Mouse (Mus musculus) gastrocnemius, postnatal 25 days (tissue): Measurements from ENCODE around the gene Gm12845. TPM values are rescaled to one million over a fixed set of nuclear protein-coding genes. Genes with fewer than 3 reads are reported as not detected.
"Not testable (repeated sequence)": the region's sequence is repeated elsewhere in the genome, so short reads cannot be mapped to it uniquely, and the experiment has no call there.

Experiments used
- DNase-seq: peaks from one replicate; pipeline ENCODE4 v3.0.0; 2022
- long read RNA-seq, 2 experiments: library from polyadenylated mRNA; stranded (forward); transcript quantifications; one replicate each; pipeline ENCODE4 v2.0.0; 2021
- total RNA-seq, 2 experiments: library from RNA; stranded (reverse); gene quantifications; 1 replicate in 1 of 2; 2 replicates in 1 of 2; pipeline ENCODE4 v1.2.3; 2021

Gene Gm12845
- total RNA-seq = not detected
- long read RNA-seq, experiment 1 = 0 reads
- long read RNA-seq, experiment 2 = 0 reads

DNA sequence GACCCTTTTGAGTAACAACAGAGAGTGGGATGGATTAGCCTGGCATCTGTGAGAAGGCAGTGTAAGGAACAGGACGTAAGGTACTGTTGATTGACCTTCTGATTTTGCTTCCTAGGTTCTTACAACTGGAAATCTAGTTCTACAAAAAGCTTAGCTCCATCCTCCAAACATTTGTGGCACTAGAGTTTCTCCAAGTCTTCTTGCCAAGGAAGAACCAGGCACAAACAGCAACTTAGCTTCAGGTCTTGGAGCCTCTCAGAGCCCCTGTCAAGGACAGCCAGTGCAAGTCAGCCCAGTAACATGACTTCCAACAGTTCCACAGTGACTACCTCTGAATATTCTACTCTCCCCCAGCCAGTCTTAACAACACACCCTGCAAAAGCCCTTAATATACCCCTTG, at the start of gene Gm12845:
Gene Gm12845 (plus strand): TSS at position 301 of the 400 bp plus-strand sequence.
- DNase-seq = no peak

DNA sequence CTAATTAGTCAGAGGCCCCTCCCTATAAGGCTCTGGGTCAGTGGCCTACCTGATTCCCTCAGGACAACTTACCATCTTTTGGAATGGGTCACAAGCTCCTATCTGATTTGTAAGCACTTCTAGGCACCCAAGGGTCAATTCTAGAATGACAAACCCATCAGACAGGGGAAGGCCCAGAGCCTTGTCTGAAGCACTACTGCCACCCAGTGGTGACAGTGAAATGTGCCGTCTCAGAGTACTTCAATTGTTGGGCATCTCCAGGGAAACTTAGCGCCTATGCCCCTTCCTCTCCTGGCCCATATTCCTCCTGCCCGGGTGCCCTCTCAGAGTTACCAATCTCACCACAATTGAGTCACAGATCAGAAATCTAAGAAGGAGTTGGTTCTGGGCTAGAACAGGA, 47.3 kb upstream of the Gm12845 start:
- DNase-seq = no peak

DNA sequence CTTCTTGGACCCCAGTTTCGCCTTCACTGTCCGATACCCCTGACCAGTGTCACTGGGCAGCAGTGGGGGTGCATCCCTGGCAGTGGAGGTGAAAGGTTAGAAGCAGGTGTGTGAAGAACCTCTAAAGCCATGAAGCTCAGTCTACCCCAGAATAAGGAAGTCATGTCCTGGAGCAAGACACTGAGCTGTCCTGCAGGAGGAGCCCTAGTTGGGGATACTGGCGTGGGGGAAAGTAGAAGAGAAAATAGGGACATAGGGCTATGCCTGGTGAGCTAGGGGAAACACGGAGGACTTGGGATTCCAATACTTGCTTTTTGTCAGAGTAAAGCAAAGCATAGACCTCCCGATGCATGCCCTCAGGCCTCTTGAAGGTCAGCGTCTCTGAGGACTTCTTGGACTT, 43.2 kb upstream of the Gm12845 start:
- no peak for DNase-seq

DNA sequence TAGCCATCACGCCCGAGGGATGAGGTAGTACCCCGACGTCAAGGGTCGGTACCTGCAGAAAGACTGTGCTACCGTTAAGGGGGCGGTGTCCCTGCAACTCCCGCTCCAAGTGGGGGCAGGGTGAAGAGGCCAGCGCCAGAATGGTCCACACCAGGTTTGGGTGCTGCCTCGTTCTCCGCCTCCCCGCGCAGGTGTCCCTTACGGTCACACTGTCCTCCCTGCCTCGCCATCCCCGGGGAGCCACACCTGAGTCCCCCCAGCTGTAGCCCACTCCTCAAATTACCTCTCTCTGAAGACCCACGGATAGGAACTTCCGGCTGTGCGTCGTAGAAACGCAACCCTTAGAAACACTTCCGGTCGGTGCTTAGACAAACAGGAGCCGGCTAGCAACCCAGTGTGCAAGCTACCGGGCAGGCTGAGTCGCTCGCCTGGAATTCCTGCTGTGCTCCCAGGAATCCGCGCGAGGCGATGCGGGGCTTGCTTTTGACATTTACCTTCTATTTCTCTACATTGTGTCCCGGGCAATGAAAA, 42.2 kb upstream of the Gm12845 start, which contains the start of gene Dmap1:
Gene Dmap1 (minus strand): TSS at position 343 of the 531 bp plus-strand sequence.
- DNase-seq = peak; percentile 77

DNA sequence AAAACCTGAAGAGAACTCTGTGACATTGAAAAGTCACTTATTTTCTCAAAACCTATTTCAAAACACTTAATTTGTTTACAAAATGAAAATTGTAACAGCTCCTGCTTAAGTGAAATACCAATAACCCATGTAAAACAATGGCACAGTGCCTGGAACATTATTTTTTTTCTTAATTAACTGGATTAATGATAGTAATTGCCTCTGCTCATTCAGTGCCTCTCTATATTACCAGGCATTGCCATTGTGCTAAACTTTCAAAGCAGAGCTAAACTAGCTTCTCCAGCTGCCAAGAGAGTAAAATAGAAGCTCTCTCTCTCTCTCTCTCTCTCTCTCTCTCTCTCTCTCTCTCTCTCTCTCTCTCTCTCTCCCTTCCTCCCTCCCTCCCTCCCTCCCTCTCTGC, 41.7 kb upstream of the Gm12845 start:
- no peak for DNase-seq

DNA sequence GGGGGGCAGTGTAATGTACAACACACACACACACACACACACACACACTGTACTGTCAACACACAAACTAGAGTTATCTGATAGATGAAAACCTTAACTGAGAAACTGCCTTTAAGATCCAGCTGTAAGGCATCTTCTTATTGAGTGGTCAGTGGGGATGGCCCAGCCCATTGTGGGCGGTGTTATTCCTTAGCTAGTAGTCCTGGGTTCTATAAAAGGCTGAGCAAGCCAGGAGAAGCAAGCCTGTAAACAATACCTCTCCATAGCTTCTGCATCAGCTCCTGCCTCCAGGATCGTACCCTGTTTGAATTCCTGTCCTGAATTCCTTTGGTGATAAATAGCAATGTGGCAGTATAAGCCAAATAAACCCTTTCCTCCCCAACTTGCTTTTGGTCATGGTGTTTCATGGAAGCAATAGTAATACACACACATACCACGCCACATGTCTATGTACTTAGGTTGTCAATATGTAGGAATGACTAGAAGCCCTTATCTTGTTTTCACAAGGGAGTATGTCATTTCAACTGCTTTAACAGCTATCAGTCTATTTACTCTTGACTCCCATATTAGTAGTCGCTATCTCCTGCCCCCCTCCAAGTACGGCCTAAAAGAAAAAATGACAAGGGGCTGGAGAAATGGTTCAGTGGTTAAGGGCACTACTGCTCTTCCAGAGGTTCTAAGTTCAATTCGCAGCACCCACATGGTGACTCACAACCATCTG, 41.0 kb upstream of the Gm12845 start:
- DNase-seq = no peak

DNA sequence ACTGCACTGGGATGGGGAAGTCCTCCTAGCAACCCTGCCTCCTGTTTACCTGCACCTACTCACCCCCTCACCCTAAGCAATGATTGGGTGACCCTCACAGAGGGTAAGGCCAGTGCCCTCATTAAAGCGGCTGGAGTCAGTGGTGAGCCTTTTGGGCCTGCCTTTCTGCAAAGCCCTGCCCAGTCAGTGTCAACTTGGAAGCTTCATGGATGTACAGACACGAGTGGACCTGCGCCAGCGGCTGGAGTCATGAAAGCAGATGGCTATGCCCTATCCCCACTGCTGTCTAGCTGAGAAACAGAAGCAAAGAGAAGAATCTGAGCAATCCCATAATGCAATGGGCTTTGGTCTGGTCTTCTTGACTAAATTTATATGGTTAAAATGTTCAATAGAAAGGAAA, 37.9 kb upstream of the Gm12845 start:
- DNase-seq = no peak

DNA sequence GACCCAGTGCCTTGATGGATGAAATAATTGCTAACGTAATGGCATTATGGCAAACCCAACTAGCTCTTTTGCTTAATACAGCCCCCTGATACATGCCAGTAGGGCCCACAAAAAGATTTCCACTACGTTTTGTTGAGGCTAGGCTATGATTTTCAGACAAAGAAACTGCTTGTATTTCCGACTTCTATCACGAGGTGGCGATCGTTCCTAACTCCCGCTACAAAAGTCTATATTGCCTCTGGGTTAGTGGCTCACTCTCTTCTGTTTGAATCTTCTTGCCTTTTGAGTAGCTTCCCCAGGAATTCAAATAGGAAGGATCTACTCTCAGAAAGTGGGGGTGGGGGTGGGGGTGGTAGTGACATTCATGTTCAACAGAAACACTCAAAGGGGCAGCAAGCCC, 18.9 kb upstream of the Gm12845 start:
- no peak for DNase-seq

DNA sequence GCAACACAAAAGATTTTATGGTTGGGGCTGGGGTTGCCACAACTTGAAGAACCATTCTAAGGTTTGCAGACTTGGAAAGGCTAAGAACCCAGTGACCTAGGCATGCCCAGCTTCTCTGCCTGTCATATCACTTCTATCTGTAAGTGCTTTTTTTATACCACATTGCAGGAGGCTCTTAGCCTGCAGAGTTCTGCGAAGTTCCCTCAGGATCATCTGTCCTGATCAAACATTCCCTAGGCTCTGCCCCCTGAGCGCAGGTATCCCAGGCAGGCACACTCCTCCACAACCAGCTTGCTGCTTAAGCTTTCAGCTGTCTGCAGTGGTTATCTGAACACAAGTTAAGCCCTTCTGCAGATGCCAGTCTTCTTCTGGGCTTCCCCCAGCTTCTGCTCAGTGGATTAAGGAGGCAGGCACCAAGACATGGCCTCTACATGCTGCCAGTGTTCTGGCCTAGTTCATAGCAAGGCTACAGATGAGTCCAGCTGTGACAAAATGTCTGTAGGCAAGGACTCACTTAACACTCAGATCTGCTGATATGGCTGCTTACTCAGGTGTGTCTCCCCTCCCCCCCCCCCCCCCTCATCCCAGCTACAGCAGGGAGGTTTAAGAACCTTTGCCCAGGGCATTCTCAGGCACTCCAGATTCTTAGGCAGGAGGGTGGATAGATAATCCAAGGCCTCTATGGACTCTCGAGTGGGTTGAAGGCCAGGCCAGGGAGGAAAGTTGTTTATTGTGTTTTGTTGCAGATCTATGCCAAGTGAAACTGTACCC, 15.2 kb upstream of the Gm12845 start:
- DNase-seq = no peak

DNA sequence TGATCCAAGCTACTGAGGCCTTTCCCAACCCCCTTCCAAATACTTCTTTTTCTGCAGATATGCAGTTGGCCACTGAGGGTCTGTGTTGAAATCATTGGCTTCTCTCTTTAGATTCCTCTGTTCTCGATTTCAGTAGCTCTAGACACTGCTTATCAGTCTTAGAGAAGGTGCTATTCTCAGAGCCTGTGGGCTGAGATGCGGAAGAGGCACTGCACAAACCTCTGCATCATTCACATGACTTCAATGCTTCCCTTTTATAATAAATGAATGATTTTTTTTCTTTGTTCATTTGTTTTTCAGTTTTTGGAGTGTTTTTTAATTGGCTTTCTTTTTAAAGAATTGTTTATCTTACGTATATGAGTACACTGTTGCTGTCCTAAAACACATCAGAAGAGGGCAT, 11.9 kb upstream of the Gm12845 start:
- no peak for DNase-seq

DNA sequence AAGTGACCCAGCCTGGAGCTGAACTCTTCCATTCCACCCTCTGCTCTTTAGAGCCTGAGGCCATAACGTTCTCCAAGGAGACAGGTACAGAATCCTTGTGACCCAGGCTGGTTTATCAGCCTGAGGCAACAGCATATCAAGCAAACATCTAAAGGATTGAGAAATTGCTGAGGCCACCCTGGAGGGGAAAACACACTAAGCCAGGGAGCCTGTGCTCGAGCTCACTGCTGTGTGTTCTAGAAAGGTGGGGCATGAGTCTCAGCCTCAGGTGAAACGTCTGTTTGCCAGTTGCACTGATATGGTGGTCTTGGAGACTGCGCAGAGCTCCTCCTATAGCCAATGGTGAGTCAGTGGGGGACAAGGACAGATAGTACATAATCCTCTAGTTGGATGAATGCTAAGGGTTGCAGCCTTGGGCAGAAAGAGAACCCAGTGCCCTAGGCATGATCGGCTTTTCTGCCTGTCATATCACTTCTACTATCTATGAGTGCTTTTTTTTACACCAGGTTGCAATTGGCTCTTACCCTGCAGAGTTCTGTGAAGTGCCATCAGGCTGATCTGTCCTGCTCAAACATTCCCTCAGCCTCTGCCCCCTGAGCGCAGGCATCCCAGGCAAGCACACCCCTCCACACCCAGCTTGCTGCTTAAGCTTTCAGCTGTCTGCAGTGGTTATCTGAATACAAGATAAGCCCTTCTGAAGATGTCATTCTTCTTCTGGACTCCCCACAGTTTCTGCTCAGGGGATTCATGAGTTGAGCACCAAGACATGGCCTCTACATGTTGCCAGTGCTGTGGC, 10.7 kb upstream of the Gm12845 start:
- no peak for DNase-seq

DNA sequence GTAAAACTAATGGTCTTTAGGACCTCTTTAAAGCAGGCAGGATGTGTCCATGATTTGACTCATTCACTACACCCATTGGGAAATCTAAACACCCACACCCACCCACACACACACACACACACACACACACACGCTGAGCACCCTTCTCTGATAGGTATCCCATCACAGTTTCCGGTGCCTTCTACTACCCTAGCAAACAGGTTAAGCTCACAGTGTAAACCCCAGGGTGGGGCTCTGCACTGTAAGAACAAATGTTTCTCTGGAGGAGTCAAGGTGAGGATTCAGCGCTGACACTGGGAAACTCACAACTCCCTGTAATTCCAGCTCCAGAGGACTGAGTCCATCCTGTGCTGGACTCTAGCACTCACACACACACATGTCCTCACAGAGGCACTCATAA, 7.7 kb downstream of the Gm12845 start:
- no peak for DNase-seq

DNA sequence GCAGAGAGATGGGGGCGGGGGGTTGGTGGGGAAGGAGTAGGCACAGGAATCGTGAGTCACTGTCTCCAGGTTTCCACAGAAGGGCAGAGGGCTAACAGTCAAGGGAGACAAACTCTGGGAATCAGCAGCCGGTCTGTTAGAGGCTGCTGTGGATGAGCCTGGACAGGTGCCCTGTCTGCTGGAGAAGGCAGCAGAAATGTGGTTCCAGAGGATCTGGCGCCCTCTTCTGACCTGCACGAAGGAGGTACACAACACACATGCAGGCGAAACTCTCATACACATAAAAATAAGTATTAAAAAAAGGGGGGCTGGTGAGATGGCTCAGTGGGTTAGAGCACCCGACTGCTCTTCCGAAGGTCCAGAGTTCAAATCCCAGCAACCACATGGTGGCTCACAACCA, 13.3 kb downstream of the Gm12845 start:
- DNase-seq = no peak

DNA sequence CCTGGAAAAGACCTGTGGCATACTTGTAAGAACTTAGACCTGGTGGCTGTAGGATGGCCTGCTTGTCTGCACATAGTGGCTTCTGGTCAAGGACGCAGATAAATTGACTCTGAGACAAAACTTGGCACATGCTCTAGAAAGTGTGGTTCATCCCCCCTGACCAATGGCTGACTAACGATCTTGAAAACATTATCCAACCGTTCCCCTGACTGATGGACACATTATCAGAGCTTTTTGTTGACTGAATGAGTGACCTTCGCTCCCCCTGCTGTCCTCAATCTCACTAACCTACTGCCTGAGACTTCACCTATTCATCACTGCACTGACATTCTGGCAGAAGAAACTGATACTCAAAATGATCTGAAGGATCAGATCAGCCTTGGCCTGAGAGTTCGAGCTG, 28.3 kb downstream of the Gm12845 start:
- DNase-seq = not testable (repeated sequence)

DNA sequence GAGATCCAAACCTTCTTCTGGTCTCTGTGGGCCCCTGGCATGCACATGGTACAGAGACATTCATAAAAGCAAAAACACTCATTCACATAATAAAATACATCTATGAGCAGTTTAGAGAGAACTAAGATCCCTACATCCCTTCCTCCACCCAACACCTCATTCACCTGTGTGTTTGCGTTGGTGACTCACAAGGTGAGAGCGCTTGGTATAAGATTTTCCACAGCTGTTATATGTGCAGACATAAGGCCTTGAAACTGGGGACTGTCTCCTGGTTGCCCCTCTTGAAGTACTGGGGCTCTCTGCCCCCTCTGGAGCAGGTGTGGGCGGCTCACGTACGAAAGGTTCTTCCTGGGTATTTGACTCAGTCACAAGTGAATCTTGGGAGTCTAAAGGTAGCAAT, 35.9 kb downstream of the Gm12845 start:
- no peak for DNase-seq

DNA sequence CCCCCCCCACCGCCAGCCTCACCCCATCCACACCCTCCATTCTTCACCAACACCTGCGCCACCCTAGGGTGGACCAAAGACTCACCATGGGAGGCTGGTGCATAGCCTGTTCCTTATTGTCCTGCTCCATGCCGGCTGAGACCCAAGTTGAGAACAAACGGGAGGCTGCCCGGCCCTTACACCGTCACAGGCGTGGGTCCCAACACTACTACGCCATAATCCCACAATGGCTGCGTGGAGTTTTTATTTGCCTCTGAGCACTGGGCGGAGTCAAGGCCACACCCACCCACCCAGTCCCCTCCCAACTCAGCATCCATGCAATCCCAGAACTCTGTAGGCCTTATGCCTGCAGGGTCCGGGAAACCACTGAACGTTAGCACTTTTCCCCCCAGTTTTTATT, 41.2 kb downstream of the Gm12845 start, which contains the start of gene Klf17:
Gene Klf17 (minus strand): TSS at position 233 of the 400 bp plus-strand sequence.
- no peak for DNase-seq

DNA sequence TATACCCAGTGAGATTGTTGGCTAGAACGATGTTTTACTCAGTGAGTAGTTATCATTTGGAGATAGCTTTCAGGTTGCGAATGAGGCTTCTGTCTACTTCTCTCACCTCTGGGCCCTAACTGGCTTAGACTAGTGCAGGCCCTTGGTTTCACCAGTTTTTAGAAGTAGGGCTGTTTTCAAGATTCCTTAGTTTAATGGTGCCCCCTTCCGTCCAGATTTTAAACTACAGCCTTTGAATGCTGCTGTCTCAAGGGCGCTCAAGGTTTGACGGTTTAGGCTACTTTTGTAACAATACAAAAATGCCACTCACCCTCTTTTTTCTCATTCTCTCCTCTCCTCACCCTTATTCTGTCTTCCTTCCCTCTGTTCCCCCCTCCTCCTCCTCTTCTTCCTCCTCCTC, 46.7 kb downstream of the Gm12845 start:
- DNase-seq = peak; percentile 10

DNA sequence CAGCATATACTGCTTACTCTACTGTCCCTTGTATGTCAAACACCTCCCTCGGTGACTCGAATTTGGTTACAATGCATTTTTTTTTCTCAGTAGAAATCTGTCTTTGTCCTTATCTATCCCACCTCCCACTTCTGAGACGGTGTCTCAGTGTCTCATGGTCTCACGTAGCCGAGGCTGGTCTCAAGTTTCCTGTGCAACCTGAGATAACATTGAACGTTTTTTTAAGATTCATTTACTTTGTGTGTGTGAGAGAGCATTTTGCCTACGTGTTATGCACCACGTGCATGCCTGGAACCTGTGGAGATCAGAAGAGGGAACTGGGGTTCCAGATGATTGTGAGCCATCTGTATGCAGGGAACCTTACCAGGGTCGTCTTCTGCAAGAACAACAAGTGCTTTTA, 48.7 kb downstream of the Gm12845 start:
- no peak for DNase-seq
